Mouse (Mus musculus): ENCODE measurements around the gene Tbck.

The Tbck gene

GRCm38 (mm10) chr3:132683447-132684230, at the start of gene Tbck:
Gene Tbck (plus strand): TSS chr3:132684144.
- peak; percentile 87 to 93 for DNase-seq (ENCODE audit: low spot score in 2 of 2)

GRCm38 (mm10) chr3:132637080-132637479, 46.9 kb upstream of the Tbck start:
- DNase-seq (ENCODE audit: low spot score in 2 of 2) = no peak

DNA sequence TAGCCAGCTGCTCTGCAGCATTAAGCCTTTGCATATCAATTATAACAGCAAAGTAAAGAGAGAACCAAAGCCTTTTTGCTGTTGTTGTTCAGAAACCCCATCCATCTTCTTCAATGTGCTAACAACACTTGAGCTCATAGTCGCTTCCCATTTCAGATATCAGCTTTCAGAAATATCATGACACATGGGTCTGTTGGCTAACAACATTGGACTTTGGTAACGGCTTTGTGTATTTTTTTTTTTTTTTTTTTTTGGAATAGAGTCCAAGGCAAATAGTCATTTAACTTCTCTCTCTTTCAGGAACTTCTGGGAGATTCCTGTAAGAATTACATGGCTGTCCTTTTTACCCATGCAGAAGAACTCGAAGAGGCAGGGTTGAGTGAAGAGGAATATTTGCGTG, 39.9 kb upstream of the Tbck start:
- no peak for DNase-seq (ENCODE audit: low spot score in 2 of 2)

DNA sequence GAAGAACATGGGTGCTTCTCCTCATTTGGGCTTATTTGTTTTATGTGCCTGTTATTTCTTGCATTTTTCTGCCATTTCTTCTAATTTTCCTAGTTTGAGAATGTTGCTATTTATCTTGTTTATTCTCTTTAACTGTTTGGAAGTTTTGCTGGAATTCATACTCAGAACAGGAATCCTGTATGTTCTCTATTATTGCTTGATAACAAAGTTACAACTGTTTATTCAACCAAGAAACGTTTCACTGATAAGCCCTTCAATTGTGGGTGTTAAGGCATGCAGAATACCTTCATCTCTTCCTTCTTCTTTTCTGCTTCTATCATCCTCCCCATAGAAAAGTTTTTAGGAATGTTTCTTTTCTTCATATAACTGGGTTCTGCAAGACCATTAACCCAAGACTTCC, 37.1 kb upstream of the Tbck start:
- DNase-seq (ENCODE audit: low spot score in 2 of 2) = no peak

- no peak for DNase-seq (ENCODE audit: low spot score in 2 of 2)
Measured at GRCm38 (mm10) chr3:132649368-132649767, 34.6 kb upstream of the Tbck start.

DNA sequence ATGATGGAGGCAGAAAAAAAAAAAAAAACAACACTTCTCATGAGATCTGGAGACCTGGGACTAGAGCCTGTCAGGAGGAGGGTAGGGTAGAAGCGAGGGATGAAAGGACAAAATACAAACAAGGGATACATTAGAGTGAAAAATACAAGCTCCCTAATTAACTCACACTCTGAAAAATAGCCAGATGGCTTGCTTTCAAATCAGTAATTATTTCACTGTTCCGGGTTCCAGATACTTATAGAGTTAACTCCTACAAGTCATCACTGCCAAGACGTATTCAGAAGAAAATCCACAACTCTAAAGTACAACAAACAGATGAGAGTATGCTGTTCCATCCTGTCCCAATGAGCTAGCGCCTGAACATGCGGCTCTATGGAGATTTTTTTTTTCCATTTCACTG, 33.8 kb upstream of the Tbck start:
- no peak for DNase-seq (ENCODE audit: low spot score in 2 of 2)

DNA sequence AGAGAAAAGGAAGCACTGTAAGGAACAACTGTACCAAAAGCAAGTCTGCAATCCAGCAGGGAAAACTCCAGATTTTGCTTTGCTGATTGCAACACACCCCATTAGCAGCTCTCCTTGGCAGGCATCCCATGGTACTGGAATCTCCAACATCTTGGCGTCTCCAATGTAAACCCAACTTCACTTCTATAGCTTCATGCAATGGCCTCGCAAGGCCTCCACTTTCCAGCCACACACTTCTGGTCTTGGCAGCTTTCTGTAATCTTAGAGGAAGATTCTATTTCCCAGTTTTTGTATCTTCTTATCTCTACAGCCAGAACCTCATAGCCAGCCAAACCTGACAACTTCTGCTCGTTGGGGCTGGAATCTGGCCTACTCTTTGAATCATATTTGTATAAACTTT, 32.2 kb upstream of the Tbck start:
- no peak for DNase-seq (ENCODE audit: low spot score in 2 of 2)

- no peak for DNase-seq (ENCODE audit: low spot score in 2 of 2)
Measured at GRCm38 (mm10) chr3:132653959-132654358, 30.0 kb upstream of the Tbck start.

- DNase-seq (ENCODE audit: low spot score in 2 of 2) = no peak
Measured at GRCm38 (mm10) chr3:132655955-132656354, 28.0 kb upstream of the Tbck start.

DNA sequence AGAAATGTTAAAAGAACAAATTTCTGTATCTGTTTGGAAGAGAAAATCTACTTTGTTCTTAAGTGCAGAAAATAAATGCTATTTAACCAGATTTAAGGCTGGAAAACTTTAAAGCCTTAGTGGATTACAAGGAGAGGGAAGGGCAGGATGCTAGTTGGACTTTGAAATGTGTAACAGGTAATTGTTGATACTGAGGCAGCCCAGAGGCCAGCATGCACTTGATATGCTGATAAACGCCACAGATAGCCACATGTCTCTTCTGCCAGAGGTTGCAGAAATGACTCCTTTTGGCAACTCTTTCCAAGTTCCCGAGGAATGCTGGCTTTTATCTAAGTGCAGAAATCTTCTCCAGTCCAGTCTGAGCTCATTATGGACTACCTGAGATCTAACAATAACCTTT, 6.5 kb upstream of the Tbck start:
- no peak for DNase-seq (ENCODE audit: low spot score in 2 of 2)

GRCm38 (mm10) chr3:132684231-132684928, 436 bp downstream of the Tbck start, which contains the start of gene Aimp1:
Gene Aimp1 (minus strand): TSS chr3:132684370.
- no peak for DNase-seq (ENCODE audit: low spot score in 2 of 2)

GRCm38 (mm10) chr3:132701368-132701767, 17.4 kb downstream of the Tbck start:
- no peak for DNase-seq (ENCODE audit: low spot score in 2 of 2)

- no peak for DNase-seq (ENCODE audit: low spot score in 2 of 2)
Measured at GRCm38 (mm10) chr3:132704216-132704615, 20.3 kb downstream of the Tbck start.

DNA sequence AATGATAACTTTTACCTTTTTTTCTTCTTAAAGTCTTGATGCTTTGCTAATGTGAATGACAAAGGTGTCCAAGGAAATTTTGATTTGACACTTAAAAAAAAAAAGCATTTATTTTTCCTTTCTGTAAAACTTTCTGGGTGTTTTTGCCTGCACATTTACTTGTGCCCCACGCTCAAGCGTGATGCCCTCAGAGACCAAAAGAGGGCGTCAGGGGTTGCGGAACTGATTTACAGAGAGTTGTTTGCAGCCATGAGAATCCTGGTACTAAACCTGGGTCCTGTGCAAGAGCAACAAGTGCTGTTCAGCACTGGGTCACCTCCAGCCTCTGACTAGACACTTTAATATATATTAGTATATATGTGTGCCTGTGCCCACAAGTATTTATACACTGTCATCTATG, 23.0 kb downstream of the Tbck start:
- DNase-seq (ENCODE audit: low spot score in 2 of 2) = no peak

GRCm38 (mm10) chr3:132713913-132714312, 30.0 kb downstream of the Tbck start:
- no peak for DNase-seq (ENCODE audit: low spot score in 2 of 2)

DNA sequence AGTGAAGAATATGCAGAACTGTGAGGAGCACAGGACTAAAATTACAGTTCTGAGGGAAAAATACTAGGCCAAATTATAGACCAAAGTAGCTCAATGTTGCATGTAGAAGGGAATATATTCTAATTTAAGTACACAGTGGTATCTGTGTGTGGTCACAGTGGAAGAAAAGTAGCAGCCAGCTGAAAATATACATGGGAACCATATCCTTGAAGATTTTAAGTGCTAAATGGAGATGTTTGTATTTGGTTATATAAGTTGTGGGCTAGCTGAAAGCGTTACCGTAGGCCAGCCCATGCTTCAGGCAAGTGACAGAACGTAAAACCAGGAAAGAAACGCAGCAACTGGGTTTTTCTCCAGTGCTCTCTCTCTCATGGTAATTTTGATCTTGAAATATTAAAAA, 33.4 kb downstream of the Tbck start:
- no peak for DNase-seq (ENCODE audit: low spot score in 2 of 2)

- no peak for DNase-seq (ENCODE audit: low spot score in 2 of 2)
Measured at GRCm38 (mm10) chr3:132724326-132724725, 40.4 kb downstream of the Tbck start.

DNA sequence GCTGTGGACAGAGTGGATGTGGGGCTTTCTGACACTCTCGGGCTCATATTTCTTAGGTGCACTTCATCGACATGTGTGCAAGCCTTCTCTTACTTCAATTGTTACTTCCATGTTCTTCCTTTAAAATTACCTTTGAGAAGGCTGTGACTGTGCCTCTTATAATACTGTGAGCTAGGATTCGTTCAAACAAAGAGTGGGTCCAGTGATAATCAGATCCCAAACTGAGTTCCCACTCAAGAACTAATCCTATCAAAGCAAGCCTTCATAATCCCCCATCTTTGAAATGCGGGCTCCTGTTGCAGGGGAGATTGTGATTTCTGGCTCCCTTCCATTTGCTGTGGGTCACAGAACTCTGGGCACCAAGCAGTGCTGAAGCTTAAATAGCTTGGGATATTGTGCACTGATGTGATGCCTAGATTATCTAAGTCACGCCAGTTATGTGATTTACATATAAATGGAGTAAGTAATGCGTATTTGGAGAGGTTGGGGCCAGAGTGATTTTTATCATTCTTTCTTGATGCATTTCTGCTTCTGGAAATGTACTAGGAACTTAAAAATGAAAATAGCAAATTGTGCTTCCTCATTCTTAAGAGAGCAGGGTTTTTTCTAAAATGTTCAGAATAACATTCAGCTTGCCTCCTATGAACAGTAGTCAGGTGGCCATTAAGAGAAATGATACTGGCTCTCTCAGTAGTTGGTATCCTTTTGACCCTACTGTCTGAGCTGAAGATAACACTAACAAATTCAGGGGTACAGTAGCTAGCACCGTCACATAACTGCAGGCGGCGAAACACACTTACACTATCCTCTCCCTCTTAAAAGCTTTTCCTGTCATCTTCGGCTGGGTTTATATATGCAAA, 60.6 kb downstream of the Tbck start:
- DNase-seq (ENCODE audit: low spot score in 2 of 2) = no peak

GRCm38 (mm10) chr3:132747036-132747435, 63.1 kb downstream of the Tbck start:
- peak; percentile 29 to 50 for DNase-seq (ENCODE audit: low spot score in 2 of 2)

GRCm38 (mm10) chr3:132747766-132748165, 63.8 kb downstream of the Tbck start:
- DNase-seq (ENCODE audit: low spot score in 2 of 2) = no peak

- DNase-seq (ENCODE audit: low spot score in 2 of 2) = no peak
Measured at GRCm38 (mm10) chr3:132748750-132749149, 64.8 kb downstream of the Tbck start.

- no peak for DNase-seq (ENCODE audit: low spot score in 2 of 2)
Measured at GRCm38 (mm10) chr3:132752772-132753171, 68.8 kb downstream of the Tbck start.

Data from frontal cortex, postnatal 10 days (tissue).